Mouse (Mus musculus): Measurements from ENCODE around the gene Itfg2.

Itfg2 gene

DNA sequence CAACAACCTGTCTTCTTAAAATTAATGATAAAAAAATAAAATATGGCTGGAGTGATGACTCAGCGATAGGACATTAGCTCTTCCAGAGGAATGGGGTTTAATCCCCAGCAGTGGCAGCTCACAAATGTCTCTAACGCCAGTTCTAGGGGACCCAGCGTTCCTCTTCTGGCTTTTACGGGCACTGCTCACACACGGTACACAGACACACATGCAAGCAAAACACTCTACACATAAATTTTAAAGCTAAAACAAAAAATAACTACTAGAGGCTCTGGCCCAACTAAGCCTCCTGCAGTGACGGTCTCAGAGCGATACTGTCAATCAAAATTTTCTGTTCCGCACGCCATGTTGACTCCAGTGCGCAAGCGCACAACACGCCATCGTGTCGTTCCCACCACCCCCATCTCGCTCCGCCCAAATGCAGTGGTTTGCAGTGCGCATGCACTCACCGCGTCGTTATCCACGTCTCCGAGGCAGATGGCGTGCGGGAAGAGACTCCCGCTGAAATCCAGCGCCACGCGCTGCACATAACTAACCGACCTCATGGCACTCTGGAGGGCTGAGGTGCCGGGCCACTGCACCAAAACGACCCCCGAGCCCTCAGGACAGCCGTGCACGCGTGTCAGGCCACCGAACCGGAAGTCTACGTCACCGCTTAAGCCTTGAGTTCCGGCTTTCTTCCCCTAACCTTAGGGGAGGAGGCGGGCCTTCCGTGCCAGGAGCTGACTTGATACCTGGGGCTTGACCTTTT is at the start of gene Itfg2:
Gene Itfg2 (minus strand): TSS at position 663 of the 751 bp plus-strand sequence.
- peak; percentile 97 for DNase-seq

DNA sequence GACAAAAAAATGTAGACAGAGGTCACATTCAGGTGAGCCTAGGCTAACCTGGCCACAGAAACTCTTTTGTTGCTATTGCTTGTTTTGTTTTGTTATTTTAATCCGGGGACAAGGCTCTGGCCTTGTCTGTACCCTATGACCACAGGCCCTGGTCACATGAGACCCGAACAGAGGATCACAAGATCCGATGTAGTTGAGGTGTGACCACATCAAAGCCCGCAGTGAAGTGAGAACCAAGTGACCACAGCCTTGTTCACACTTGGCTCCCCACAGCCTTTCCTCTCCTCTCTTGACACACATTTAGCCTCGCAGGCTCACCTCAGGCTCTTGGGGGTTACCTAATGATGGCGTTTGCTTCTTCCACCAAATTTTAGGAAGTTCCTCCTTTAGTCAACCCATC is 49.4 kb upstream of the Itfg2 start:
- DNase-seq: no peak

- DNase-seq: no peak
These were observed 44.7 kb upstream of the Itfg2 start for GRCm38 (mm10) chr6:128469451-128469850.

GRCm38 (mm10) chr6:128467298-128467697 is 42.6 kb upstream of the Itfg2 start:
- no peak for DNase-seq

GRCm38 (mm10) chr6:128466563-128466962 is 41.8 kb upstream of the Itfg2 start:
- no peak for DNase-seq

- no peak for DNase-seq
These were observed 41.3 kb upstream of the Itfg2 start for GRCm38 (mm10) chr6:128466043-128466442.

- no peak for DNase-seq
These were observed 40.3 kb upstream of the Itfg2 start for GRCm38 (mm10) chr6:128464996-128465395.

DNA sequence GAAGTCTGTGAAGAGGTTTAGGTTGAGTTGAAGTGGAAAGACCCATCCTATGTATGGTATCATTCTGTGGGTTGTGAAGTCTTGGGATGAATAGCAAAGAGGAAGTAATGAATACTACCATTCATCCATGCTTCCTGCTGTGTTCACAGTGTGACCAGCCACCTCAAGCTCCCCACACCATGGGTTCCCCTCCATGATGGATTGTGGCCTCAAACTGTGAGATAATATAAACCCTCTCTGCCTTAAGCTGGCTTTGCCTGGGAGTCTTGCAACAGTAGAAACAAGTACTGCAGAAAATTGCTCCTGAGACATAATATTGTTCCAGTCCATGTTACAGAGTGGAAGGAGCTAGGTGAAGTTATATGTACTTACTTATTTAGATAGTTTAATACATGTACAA is 36.9 kb upstream of the Itfg2 start:
- no peak for DNase-seq

GRCm38 (mm10) chr6:128460729-128461503 is 36.2 kb upstream of the Itfg2 start:
- DNase-seq: no peak

DNA sequence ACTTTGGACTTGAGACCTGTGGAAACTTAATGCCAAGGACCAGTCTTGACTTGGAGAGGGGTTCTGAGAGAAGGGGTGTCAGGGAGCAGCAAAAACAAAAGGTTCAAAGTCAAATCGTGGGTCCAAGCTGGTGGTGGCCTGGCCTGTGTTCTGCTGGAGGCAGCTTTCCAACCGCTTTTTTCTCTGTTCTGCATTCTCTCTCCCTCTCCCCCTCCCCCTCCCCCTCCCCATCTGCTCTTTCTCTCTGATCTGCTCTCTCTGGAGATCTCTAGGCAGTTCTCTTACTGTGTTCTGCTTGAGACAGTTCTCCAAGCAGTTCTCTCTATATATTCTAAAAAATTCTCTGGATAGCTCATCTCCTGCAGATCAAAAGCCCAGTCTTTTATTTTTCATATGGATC is 35.6 kb upstream of the Itfg2 start:
- DNase-seq: no peak

DNA sequence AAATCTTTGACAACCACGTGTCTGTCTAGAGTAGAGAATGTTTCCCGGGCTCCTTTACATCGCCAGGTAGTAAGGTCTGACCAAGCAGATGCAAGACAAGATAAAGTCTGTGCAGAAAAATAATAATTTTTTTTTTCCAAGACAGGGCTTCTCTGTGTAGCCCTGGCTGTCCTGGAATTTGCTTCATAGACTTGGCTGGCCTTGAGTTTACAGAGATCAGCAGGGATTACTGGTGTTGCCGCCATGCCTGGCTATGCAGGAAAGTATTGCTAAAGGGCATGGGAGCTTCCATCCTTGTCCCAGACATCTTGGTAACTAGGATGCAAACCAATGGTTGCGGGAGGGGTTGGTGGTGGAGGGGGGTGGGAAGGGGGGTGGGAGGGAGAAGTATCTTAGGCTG is 32.5 kb upstream of the Itfg2 start:
- no peak for DNase-seq

GRCm38 (mm10) chr6:128455835-128456605 is 31.3 kb upstream of the Itfg2 start:
- DNase-seq: peak; percentile 41

DNA sequence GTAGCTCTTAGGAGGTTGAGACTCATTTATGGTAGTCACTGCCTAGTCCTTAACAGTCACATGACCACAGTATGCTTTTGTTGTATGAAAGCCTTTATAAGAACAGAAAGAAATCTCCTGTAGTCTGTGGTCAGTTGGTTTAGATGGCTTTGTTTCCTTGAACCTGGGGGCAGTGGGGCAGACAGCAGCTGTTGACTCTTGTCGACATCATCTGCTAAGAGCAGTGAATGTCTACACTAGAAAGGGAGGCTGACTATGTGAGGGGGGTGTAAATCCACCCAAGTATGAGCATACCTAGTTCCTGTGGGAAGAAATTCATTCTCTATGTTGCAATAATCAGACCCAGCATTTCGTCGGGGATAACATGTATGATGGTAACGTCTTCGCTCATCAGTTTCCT is 22.3 kb upstream of the Itfg2 start:
- no peak for DNase-seq

DNA sequence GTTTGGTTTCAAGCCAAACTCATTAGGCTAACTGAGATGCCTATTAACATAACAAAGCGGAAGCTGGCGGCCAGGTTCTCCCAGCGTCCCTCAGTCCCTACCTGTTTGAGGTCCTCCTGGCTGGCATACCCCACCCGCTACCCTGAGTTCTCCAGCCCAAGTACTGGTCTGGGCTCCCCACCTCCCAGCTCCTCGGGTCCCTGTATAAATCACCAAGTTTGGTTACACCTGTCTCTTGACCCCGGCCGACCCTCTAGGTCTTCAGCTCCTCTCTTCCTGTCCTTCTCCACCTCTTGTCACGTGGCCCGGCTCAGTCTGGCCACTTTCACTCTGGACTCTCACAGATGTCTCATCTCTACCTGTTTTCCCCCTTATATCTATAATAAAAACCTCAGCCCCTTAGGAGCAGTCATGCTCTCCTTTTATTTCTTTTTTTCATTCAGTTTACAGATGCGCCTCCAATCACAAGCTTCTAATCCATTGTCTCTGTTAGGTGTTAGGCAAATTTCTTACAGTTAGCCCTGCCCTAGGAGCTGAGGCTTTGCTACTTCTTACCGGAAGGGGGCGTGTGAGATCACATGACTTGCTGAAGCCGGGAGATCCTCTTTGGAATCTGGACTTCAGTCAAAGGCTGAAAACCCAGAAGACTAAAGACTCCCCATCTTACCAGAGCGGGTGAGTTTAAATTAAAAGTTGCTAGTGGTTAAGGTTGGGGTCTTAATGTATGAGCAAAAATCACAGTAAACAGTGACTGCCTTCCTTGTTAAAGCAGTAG is 21.2 kb upstream of the Itfg2 start:
- peak; percentile 59 for DNase-seq

DNA sequence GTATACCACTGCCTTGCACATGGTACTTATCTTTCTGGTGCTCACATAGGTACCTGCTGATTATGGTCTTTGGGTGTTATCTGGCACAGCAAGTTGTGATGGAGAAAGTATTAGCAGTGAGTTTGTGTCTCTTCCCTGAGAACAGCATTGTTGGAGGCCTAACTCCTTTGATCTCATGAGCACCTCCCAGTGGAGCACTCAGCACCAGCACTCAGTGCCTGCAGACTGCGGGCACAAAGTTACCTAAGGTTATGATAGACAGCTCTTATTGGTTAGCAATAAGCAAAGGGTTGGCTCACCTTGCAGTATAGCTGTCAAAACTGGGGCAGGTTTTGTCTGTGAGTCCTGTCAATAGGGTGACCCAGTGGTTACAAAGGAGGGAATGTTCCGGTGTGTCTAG is 15.5 kb upstream of the Itfg2 start:
- no peak for DNase-seq

DNA sequence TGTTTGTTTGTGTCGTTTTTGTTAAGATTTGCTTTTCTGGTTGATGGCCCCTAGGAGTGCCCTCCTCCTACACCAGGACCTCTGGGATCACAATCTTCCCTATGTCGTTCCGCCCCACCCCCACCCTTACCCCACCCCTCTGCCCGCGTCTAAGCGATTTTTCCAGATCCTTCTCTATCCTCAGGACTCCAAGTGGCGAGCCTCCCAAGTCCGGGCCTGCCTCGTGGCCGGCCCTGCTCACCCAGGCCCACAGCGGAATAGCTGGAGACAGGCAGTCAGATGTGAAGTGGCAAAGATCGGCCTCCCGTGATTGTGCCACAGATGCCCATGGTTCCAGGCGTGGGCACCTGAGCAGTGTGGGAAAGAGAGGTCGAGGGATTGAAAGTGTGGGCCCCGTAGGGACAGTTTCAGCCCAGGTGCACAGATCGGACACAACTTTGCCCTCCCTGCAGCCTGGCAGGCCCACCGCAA is 14.2 kb upstream of the Itfg2 start:
- no peak for DNase-seq

- DNase-seq: peak; percentile 95
These were observed 13.7 kb upstream of the Itfg2 start, which contains the start of gene Fkbp4 for GRCm38 (mm10) chr6:128438317-128438870. TSS of gene Fkbp4 (minus strand) at chr6:128438677.

DNA sequence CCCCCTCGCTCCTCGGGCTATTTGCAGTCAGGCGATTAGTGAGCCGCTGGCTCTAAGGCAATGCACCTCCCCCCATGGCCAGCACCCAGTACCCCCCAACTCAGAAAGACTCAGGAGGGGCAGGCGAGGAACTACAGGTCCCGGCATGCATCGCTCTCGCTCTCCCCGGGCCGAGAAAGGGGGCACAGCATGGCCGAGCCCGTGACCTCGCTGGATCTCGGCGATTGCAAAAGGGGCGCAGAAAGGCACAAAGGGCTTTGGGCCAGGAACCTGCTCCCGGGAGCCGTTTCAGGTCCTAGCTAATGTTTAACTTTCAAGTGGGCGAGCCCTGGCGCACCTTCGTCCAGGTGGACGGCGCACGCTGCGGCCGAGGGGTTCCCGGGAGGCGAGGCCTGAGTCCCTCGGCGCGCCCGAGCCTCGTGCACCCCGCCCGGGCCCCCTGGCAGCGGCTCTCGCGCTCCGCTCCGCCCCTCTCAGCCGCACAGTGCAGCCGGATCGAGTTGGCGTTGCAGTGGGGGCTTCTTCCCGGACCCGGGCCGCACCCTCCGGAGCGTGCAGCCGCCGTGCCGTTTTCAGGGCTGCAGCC is 13.1 kb upstream of the Itfg2 start:
- peak; percentile 58 for DNase-seq

DNA sequence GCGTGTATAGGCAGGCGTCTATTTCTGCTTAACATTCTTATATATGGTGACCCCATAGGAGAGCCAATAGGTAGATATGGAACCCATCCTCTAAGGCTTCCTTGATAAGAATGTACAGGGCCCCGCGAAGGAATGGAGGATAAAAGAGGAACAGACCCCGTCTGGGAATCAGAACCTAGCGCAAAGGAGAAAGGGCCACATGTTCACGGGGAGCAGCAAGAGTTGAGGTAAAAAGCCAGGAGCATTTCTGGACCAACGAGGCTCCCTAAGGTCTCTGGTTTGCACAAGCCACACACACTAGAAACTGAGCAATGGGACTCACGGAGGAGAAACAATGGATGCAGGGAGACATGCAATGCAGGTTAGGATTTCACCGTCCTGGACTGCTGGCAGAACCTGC is 12.6 kb upstream of the Itfg2 start:
- DNase-seq: no peak

- no peak for DNase-seq
These were observed 11.8 kb upstream of the Itfg2 start for GRCm38 (mm10) chr6:128436356-128437005.

DNA sequence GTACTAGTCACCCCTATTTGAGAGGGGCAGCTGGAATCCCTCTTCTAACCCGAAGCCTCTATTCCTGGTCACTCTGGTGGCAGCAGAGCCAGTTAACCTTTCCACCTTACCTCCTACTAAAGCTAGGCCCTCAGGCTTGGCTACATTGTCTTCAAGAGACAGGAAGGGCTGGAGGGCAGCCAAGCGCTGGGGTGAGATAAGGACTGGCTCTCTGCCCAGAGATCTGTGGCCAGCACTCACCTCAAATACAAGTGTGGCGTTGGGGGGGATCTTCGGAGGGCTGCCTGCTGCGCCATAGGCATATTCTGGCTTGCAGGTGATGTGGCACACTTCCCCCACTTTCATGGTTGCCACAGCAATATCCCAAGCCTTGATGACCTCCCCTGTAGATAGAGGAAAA is 10.7 kb upstream of the Itfg2 start:
- DNase-seq: no peak

Data from right cerebral cortex, adult 18-20 months (tissue).